Mouse (Mus musculus): ENCODE measurements around the gene Tap2.

Gene Tap2

DNA sequence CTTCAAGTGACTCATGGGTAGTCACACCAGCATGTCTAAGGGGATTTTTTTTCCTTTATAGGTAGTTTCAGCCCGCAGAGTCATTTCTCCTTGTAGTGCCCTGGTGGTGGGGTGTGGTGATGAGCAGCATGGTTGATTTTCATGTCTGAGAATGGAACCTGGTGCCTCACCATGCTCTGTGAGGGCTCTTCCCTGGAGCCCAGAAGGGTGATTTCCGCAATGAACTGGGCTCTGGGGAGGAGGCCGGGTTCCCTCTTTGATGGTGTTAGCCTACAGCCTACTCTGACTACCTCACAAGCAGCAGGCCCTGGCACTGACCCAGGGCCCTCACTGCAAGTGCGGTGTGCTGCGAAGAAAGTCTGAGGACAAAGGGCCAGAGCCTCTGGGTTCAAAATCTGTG lies at the start of gene Tap2:
Tap2 (plus strand) TSS at position 84 of the 400 bp plus-strand sequence.
- DNase-seq = peak; percentile 36

DNA sequence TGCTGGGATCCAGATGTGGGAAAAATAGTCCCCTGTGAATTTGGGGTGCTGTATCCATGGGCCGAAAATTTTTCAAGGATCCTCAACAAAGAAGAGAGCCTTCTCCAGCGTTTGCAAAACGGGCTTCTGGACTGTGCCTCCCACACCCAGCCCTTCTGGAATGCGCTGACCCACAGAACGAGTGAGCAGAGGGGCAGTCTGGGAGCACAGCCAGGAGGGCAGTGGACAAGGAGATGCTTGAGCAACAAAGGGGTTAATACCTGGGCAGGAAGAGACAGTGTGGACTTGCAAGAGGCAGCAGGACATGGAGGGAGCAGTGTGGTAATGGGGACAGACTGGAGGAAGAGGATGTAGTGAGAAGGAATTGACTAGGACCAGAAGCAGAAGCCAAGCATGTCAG lies 47.8 kb upstream of the Tap2 start:
- DNase-seq = no peak

- peak; percentile 69 for DNase-seq
Observed at GRCm38 (mm10) chr17:34164202-34164895, 39.0 kb upstream of the Tap2 start.

DNA sequence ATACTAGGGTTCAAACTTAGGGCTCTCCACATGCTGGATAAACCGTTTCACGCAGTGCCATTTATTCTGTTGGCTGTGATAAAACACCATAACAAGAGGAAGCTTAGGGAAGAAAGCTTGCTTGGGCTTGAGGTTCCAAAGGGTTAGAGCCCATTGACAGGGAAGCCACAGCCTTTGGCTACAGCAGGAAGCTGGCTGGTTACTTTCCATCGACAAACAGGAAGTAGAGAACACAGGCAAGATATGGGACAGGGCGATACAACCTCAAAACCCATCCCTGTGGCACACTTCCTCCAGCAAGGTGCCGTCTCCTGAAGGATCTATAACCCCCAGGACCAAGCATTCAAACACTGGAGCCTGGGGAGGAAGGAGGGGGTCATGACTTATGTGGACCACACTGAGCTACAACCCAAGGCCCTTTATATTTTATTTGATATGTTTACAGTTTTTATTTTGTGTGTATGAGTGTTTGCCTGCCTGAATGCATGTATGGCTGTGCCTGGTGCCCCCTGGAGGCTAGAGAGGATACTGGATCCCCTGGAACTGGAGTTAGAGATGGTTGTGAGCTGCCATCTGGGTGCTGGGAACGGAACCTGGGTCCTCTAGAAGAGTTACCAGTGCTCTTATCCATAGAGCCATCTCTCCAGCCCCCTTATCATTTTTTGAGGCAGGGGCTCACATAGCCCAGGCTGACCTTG lies 38.1 kb upstream of the Tap2 start:
- peak; percentile 50 for DNase-seq

GRCm38 (mm10) chr17:34169279-34169678 lies 34.0 kb upstream of the Tap2 start:
- peak; percentile 49 for DNase-seq

DNA sequence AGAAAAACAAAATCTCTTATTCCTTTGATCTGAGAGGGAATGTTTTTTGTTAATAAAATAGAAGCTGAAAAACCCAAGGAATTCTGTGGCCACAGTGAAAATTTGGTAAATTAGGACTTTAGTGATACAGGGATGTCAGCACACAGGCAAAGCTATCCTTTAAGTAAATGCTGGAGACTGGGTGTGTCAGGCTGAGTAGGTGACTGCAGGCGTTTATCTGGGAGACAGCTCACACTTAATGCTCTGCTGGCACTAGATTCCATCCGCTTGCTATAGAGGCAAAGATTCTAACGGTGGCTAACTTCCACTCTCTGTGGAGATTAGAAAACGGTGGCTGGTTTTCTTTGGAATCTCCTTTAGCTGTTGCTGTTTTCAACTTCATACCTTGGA lies 32.8 kb upstream of the Tap2 start:
- no peak for DNase-seq

- DNase-seq = peak; percentile 86
Observed at GRCm38 (mm10) chr17:34170877-34171498, 32.3 kb upstream of the Tap2 start.

DNA sequence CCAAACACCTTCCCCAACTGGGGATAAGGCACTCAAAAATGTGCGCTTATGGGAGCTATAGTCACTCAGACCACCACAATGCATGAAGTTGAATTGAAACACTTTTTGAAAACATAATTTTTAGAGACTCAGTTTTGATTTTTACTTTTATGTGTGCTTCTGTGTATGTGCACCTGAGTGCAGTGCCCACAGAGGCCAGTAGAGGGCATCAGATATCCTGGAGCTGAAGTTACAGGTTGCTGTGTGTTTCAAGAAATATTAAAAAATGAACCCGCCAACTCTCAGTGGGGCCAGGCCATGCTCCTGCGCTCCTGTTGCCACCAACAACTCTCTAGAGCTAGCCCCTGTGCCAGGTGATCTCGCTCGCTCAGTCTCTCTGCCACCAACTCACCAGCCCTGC lies 30.8 kb upstream of the Tap2 start:
- no peak for DNase-seq

DNA sequence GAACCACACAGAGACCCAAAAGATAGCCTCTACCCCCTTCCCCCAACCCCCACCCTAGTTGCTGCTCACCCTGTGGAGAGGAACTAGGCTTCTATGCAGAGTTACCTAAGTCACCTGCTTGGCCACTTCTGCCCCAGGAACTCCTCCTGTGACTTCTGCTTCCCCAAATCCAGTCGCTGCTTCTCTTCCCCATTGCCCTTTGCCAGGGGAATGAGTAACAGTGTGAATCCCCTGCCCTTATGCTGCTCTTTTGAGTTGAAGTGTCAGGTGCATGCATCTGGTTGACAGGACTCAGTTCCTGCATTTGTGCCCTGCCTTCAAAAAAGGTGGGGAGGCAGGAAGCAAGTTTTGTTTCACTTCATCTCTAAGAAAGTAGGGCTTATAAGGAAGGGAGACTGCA lies 29.3 kb upstream of the Tap2 start:
- DNase-seq = no peak

DNA sequence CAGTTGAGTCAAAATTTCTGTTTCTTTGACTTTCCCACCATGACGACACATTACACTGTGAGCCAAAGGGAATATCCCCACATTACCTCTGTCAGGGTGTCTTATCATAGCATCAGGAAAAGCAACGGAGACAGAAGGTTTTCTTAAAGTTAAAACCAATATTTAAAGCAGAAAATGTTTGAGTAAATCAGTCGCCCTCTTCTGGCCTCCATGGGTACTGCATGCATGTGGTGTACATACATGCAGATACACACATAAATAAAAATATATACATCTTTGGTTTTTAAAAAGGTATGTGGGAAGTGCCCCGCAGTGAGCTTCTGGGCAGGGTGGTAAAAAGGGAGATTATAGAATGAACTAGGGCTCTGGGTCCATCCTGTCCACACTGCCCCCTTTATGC lies 26.1 kb upstream of the Tap2 start:
- DNase-seq = no peak

GRCm38 (mm10) chr17:34179019-34179418 lies 24.3 kb upstream of the Tap2 start:
- no peak for DNase-seq

- DNase-seq = no peak
Observed at GRCm38 (mm10) chr17:34179913-34180859, 23.1 kb upstream of the Tap2 start.

GRCm38 (mm10) chr17:34183564-34184219 lies 19.6 kb upstream of the Tap2 start:
- DNase-seq = no peak

DNA sequence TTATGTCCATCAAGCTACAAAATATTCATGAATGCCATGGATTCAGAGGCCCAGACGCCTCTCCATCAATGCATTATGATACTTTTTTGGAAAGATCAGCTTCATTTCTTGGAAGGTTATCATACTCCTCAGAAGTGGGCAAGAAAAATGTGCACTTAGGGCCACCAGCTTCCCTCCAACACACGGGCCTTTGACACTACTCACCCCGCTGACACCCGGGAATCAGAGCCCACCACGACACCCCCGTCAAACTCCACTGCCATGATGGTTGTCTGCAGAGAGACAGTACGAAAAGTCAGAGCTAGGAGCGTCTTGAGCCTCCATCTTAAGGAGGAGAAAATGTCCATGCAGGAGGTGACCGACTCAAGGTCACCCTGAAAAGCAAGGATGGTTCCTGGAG lies 17.8 kb upstream of the Tap2 start:
- no peak for DNase-seq

GRCm38 (mm10) chr17:34186885-34187260 lies 16.5 kb upstream of the Tap2 start:
- DNase-seq = no peak

DNA sequence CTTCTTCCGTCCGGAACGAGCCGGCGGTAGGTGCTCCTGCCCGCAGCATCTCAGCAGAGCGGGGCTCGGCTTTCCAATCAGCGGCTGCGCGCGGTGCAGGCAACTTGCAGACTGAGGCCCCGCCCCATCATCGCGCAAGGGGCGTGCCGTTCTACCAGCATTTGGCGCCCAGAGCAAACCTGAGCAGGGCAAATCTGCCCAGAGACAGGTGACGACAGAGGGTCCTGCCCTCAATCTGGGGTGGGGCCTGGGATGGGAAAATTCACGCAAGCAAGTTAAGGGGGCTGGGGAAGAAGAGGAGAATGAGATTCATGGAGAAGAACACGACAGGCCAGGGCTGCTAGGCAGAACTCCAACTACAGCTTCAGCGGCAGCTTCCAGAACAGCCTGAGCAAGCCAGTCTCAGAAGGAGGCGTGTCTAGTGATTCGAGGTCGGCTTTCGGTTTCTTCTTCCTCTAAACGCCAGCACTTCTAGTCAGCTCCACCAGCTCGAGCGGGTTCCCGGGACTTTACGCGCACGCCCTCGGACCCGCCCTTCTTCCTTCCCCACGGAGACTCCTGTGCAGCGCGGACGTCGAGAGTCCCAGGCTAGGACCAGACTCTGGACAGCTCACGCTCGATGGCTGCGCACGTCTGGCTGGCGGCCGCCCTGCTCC lies 15.9 kb upstream of the Tap2 start, which contains the start of the genes Tap1 and Psmb9:
Tap1 (plus strand) TSS at position 293 of the 656 bp plus-strand sequence.
Psmb9 (minus strand) TSS at position 504 of the 656 bp plus-strand sequence.
- DNase-seq = peak; percentile 100

GRCm38 (mm10) chr17:34188010-34188409 lies 15.3 kb upstream of the Tap2 start:
- DNase-seq = peak; percentile 55

DNA sequence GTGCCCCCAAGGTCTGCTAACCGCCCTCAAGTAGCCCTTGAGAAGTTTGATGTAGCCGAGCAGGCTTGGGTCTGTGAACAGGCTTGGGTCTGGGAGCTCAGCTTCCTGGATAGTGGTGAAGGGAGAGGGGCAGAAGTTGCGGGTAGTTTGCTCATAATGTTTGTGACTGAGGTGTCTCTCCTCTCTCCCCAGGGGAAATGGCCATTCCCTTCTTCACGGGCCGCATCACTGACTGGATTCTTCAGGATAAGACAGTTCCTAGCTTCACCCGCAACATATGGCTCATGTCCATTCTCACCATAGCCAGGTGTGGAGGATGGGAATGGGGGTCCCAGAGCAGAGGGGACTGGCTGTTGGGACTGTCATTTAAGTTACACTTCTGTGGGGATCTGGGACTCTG lies 14.3 kb upstream of the Tap2 start:
- no peak for DNase-seq

DNA sequence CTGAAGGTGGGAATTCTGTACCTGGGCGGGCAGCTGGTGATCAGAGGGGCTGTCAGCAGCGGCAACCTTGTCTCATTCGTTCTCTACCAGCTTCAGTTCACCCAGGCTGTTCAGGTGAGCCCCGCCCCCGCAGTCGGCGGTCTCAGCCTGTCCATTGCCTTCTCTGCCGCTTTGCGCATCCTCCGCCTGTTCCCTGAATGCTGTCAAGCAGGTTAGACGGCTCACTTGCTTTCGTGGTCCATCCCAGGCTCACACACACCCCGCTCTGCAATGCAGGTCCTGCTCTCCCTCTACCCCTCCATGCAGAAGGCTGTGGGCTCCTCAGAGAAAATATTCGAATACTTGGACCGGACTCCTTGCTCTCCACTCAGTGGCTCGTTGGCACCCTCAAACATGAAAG lies 10.5 kb upstream of the Tap2 start:
- no peak for DNase-seq

- DNase-seq = no peak
Observed at GRCm38 (mm10) chr17:34193468-34193867, 9.9 kb upstream of the Tap2 start.

DNA sequence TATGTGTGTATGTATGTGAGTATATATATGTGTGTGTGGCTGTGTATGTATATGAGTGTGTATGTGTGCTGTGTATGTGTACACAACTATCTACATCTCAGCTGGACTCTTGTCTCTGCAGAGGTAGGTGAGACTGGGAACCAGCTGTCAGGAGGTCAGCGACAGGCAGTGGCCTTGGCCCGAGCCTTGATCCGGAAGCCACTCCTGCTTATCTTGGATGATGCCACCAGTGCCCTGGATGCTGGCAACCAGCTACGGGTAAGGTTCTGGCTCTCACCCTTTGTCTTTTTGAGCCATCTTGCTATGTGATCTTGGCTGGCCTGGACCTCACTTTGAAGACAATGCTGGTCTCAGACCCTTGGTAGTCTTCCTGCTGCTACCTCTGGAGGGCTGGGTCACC lies 8.6 kb upstream of the Tap2 start:
- no peak for DNase-seq

DNA sequence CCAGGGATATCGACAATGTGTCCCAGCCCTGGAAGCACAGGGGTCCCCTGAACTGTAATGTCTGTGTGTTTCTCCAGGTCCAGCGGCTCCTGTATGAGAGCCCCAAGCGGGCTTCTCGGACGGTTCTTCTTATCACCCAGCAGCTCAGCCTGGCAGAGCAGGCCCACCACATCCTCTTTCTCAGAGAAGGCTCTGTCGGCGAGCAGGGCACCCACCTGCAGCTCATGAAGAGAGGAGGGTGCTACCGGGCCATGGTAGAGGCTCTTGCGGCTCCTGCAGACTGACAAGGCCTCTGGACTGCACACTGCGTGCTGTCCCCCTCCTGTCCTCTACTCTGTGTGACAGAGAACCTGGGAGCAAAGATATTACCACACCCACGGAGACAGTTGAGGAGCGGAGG lies 6.8 kb upstream of the Tap2 start:
- DNase-seq = peak; percentile 91
